Mouse (Mus musculus): ENCODE measurements around the gene Fgb.

GRCm38 (mm10) chr3:83068869-83069268 lies 19.2 kb upstream of the Fgb start:
- TF ChIP-seq POLR2A (IDR thresholded peaks at IDR 0.05; ENCODE audit: insufficient read length, low read depth) (no peak), CEBPB (IDR thresholded peaks at IDR 0.05; ENCODE audit: insufficient read depth, poor library complexity, severe bottlenecking) (no peak), MAX (IDR thresholded peaks at IDR 0.05; ENCODE audit: low read depth) (no peak), TCF3 (IDR thresholded peaks at IDR 0.05; ENCODE audit: insufficient read length, low read depth) (no peak), USF1 (IDR thresholded peaks at IDR 0.05; ENCODE audit: low read depth) (no peak), TCF12 (IDR thresholded peaks at IDR 0.05; ENCODE audit: insufficient read depth, poor library complexity, severe bottlenecking) (no peak), E2F4 (IDR thresholded peaks at IDR 0.05; ENCODE audit: insufficient read depth) (no peak), POLR2AphosphoS2 (IDR thresholded peaks at IDR 0.05; ENCODE audit: insufficient read length, low read depth) (no peak), MYOG (IDR thresholded peaks at IDR 0.05; ENCODE audit: control insufficient read depth in 1 of 3, insufficient read depth in 1 of 3, insufficient read length in 2 of 3, low read depth in 2 of 3) (no peak)
